Mouse (Mus musculus): ENCODE measurements around the gene Gm21746. TPM values are rescaled to one million over a fixed set of nuclear protein-coding genes. Genes with fewer than 3 reads are reported as not detected.

Gene Gm21746
- not detected for polyA plus RNA-seq (2017; shearing (Covaris generic))

GRCm38 (mm10) chrY:6237895-6238294 lies at the start of gene Gm21746:
TSS of gene Gm21746 (minus strand) at chrY:6237995.

DNA sequence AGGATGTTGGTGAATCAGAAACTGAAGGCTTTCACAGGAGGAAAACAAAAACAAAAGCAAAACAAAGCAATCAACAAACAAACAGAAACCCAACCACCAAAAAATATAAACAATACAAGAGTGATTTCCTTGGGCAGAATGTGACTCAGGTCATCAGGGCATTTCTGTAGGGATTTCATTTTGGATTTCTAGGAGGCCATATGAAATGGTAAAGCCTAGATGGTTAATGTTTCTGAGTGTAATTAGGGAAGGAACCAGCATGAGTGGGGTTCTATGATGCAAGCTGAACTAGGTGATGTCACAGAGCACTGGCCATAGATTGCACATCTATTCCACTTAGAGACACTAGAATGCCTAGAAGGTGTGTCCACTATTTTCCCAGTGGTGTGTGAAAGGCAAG lies 29.0 kb upstream of the Gm21746 start, which contains the start of gene Gm20873:
Gene Gm20873, plus strand, starts transcription at position 301 of the 400 bp plus-strand sequence.

Other genes with a start within 250 kb of the Gm21746 start
- not detected for gene Gm20873, start 29.1 kb upstream of the Gm21746 start, polyA plus RNA-seq (2017; shearing (Covaris generic))